Mouse (Mus musculus) midbrain, embryonic 11.5 days (tissue): ENCODE data around the gene Ebf1. TPM values are rescaled to one million over a fixed set of nuclear protein-coding genes. Genes with fewer than 3 reads are reported as not detected.

ENCODE experiments used
- ATAC-seq: fragments of 200-750 bp; cut with Nextera tagmentation; 2 replicates; pipeline ENCODE4 v1.8.0; 2017; ENCODE audit warnings: moderate TSS enrichment, moderate library complexity; ENCODE audit not compliant: low FRiP score
- DNase-seq: peaks from one replicate; pipeline ENCODE4 v3.0.0; 2015; ENCODE audit warnings: low spot score; ENCODE audit errors: missing footprints
- H3K27ac ChIP-seq: fragments of 300-500 bp; sonication (generic); 2 replicates; pipeline ENCODE4 v1.5.1; 2014; ENCODE audit warnings: low read depth, low read length
- H3K27me3 ChIP-seq: fragments of 300-500 bp; sonication (generic); 2 replicates; pipeline ENCODE4 v1.6.1; 2014; ENCODE audit warnings: mild to moderate bottlenecking, low read length, moderate library complexity, mixed read lengths; ENCODE audit not compliant: control insufficient read depth, insufficient read depth
- H3K36me3 ChIP-seq: fragments of 300-500 bp; sonication (generic); 2 replicates; pipeline ENCODE4 v1.6.1; 2014; ENCODE audit warnings: mild to moderate bottlenecking, low read length, moderate library complexity, mixed read lengths; ENCODE audit not compliant: control insufficient read depth, insufficient read depth
- H3K4me1 ChIP-seq: fragments of 300-500 bp; sonication (generic); 2 replicates; pipeline ENCODE4 v1.6.1; 2014; ENCODE audit warnings: low read length; ENCODE audit not compliant: control insufficient read depth, insufficient read depth
- H3K4me2 ChIP-seq: fragments of 300-500 bp; sonication (generic); 2 replicates; pipeline ENCODE4 v1.6.1; 2014; ENCODE audit warnings: mild to moderate bottlenecking, moderate library complexity
- H3K4me3 ChIP-seq: fragments of 300-500 bp; sonication (generic); 2 replicates; pipeline ENCODE4 v1.5.1; 2014; ENCODE audit warnings: low read depth, low read length
- H3K9ac ChIP-seq: fragments of 300-500 bp; sonication (generic); 2 replicates; pipeline ENCODE4 v1.6.1; 2014; ENCODE audit warnings: low read length
- H3K9me3 ChIP-seq: fragments of 300-500 bp; sonication (generic); 2 replicates; pipeline ENCODE4 v1.6.1; 2016; ENCODE audit warnings: low read length; ENCODE audit not compliant: control insufficient read depth
- WGBS: fragments of 180-500 bp; shearing (Covaris S2); extraction: QIAGEN DNeasy Blood & Tissue Kit; methylation state at CpG from one replicate; pipeline ENCODE4 v1.1.7; 2014; 5-methylcytosine and 5-hydroxymethylcytosine counted together
- polyA plus RNA-seq: library from polyadenylated mRNA; unstranded; fragments of >200 nt; fragmentation: Nextera tagmentation; extraction: Ambion mirVana; gene quantifications from 2 replicates; pipeline ENCODE4 v1.2.1, GENCODE M21; 2014

Ebf1 gene
- polyA plus RNA-seq, 1 experiment from 2014 or later = 73.8 TPM

DNA sequence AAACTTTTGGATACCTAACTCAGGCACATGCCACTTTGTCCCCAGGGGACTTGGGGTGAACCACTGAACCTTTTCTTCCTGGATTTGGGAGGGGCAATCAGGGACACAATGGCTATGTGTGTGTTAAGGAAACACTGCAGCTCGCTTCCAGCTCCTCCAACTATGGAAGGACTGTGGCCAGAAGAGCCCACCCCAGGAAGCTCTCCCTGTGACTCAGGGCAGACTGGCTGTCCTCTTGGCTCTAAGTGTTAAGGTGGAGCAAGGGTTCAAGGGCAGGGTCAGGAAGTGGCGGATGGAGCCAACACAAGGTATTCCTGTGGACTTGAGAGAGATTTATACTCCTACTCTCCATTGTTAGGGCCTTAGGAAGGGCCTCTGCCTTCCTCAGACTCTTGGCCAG lies 358.0 kb downstream of the Ebf1 start:
- Histone ChIP-seq H3K27me3 (no peaks in the 10 kb centered on the region), H3K4me1 (0 out of 2 replicates have a peak, but pooled peaks cover 6% of the 10 kb centered on the region), H3K9ac (no peak overlapping the region), H3K4me2 (no peak overlapping the region), H3K9me3 (no peaks in the 10 kb centered on the region), H3K4me3 (no peak overlapping the region), H3K36me3 (no peaks in the 10 kb centered on the region), H3K27ac (no peak overlapping the region)
- ATAC-seq = no peak
- no peak for DNase-seq
- 61% methylated on average over 2 of the region's 2 CpGs for WGBS

DNA sequence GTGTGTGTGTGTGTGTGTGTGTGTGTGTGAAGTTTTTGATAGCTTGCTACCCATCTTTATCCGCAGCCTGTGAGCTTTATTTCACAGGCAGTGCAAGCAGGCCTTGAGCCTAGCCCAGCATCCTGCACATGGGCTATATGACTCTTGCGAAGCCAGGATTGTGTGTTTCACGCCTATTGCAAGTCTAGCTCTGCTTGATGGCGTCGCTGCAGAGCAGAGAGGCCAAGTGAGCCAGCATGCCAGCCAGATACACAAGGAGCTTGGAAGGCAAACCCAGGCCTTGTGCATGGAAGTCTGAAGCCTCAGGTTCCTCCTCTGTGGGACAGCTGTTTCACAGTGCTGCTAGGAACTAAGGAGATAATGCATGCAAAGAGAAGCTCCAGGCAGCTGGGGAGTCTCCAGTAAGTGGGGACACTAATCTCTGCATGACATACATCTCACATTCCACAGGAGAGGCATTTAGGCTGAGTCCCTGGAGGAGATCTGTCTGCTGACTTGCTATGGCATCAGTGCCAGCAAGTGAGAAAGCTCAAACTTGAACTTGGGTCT lies 359.2 kb downstream of the Ebf1 start:
- Histone ChIP-seq H3K4me3 (no peak overlapping the region), H3K4me2 (no peak overlapping the region), H3K27ac (no peak overlapping the region), H3K27me3 (no peaks in the 10 kb centered on the region), H3K9me3 (no peaks in the 10 kb centered on the region), H3K9ac (no peak overlapping the region), H3K4me1 (0 out of 2 replicates have a peak, but pooled peaks cover 6% of the 10 kb centered on the region), H3K36me3 (no peaks in the 10 kb centered on the region)
- WGBS = 79% methylated on average over 5 of the region's 5 CpGs
- no peak for DNase-seq
- no peak for ATAC-seq

DNA sequence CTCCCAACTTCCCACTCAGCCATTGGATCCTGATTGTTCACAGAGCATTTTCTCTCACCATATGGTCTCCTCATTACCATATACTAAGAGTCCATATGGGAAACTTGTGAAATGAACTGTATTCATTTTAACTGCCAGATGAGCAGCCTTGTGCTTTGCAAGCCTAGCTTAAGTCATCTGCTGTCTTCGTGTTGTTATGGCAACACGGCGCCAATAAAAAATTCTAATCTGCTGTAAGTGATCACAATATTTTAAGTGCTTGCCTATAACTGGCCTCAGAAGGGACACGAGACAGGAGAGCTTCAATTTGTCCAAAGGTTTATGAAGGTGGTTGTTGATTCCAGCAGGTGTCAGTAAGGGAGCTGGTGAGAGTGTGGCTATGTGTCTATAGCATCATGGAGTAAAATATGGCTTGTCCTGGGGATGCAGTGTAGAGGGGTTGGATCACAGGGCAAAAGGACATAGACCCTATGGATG lies 360.8 kb downstream of the Ebf1 start:
- H3K9ac ChIP-seq = no peak overlapping the region
- peaks cover 9% of the 10 kb centered on the region; the same call in 1 of the 2 replicates for H3K4me1 ChIP-seq
- DNase-seq (peak; percentile 72), ATAC-seq (peak; percentile 61; the same call in 1 of the 2 replicates)
- H3K27me3 ChIP-seq = no peaks in the 10 kb centered on the region
- 80% methylated on average over 4 of the region's 4 CpGs for WGBS
- H3K4me3 ChIP-seq = no peak overlapping the region
- H3K9me3 ChIP-seq = no peaks in the 10 kb centered on the region
- H3K27ac ChIP-seq = no peak overlapping the region
- H3K36me3 ChIP-seq = no peaks in the 10 kb centered on the region
- H3K4me2 ChIP-seq = no peak overlapping the region

DNA sequence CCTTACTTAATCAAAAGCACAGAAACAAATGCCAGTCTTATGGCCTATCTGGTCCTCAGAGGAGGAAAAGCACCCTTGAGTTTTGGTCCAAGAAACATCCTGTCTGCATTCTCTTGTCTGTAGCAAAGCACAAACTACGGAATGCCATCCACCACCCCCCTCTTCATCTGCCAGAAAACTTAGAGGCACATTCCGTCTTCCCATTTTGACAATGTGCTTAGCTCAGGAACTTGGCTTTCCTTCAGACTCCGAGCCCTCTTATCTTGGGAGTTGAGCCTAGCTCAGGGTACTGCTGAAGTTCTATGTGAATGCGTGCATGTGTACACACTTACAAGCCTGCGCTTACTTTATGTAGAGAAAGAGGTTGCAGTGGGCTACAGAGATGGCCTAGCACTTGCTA lies 362.3 kb downstream of the Ebf1 start:
- no peak overlapping the region for H3K4me3 ChIP-seq

DNA sequence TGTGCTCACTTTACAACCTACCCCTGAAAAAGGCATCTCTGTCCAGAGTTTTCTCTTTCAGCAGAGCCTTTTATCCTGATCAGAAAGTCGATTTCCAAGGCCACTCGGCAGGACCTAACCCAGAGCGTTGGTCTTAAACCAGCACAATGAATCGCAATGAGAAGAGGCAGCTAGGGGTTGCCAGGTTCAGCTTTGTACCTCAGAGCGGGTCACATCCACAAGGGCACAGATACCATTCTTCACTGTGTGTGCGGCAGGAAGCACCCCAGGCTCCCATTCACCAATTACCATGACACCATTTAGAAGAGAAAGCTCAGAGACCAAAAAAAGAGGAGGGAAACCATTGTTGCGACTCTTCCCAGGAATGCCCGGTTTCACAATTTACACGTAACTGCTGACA lies 365.1 kb downstream of the Ebf1 start:
- Histone ChIP-seq H3K4me1 (peaks cover 9% of the 10 kb centered on the region; the same call in 1 of the 2 replicates), H3K4me3 (no peak overlapping the region), H3K27me3 (no peaks in the 10 kb centered on the region), H3K36me3 (no peaks in the 10 kb centered on the region), H3K9ac (no peak overlapping the region), H3K4me2 (no peak overlapping the region), H3K27ac (no peak overlapping the region), H3K9me3 (no peaks in the 10 kb centered on the region)
- DNase-seq (peak; percentile 81), ATAC-seq (no peak)
- WGBS = 43% methylated on average over 9 of the region's 9 CpGs

More for the DNA sequence above, 362.3 kb downstream of the Ebf1 start:
- Histone ChIP-seq H3K4me2 (no peak overlapping the region), H3K36me3 (no peaks in the 10 kb centered on the region), H3K9me3 (no peaks in the 10 kb centered on the region), H3K27ac (no peak overlapping the region), H3K9ac (no peak overlapping the region), H3K4me1 (peaks cover 11% of the 10 kb centered on the region; the same call in 1 of the 2 replicates), H3K27me3 (no peaks in the 10 kb centered on the region)
- DNase-seq = no peak
- WGBS = 87% methylated on average over 5 of the region's 5 CpGs
- ATAC-seq = no peak

DNA sequence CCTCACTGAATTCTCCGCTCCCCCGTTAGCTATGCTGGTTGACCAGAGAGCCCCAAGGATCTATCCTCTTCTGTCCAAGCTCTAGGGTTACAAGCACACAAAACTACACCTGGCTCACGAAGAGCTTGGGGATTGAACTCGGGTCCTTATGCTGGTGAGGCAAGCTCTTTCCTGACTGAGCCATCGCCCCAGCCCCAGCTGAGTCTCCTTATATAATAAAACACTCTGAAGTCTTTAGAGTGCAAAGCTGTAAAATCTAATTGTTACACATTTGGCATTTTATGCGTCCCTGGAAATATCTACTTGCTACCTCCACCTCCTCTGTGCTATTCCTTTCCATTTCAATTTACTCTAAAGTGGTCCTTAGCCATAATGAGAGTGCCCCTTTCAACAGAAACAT lies 366.8 kb downstream of the Ebf1 start:
- H3K27me3 ChIP-seq = no peaks in the 10 kb centered on the region
- H3K4me2 ChIP-seq = no peak overlapping the region
- no peak overlapping the region for H3K4me3 ChIP-seq
- peaks cover 6% of the 10 kb centered on the region; the same call in 1 of the 2 replicates for H3K4me1 ChIP-seq
- no peaks in the 10 kb centered on the region for H3K9me3 ChIP-seq
- ATAC-seq (no peak), DNase-seq (peak; percentile 71)
- no peaks in the 10 kb centered on the region for H3K36me3 ChIP-seq
- WGBS = 86% methylated on average over 6 of the region's 6 CpGs
- H3K9ac ChIP-seq = no peak overlapping the region
- H3K27ac ChIP-seq = no peak overlapping the region

DNA sequence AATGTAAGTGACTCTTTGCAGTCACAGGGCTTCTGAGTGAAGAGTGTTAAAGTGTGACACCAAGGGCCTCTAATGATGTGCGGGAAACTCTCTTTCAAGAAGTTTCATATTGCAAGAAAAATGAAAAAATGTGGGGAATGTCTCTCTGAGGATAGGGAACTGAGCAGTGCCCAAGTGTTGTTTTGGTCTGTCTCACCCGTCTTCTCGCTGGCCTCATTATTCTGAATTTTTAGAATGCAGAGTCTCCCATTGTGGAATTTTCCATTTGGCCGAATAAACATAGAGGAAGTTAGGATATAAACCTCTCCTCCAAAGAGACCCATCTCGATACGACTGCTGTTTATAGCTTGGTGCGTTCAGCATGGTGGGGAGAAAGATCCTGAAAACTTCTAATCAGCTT lies 367.3 kb downstream of the Ebf1 start:
- DNase-seq (peak; percentile 73), ATAC-seq (no peak)
- Histone ChIP-seq H3K9ac (no peak overlapping the region), H3K36me3 (no peaks in the 10 kb centered on the region), H3K9me3 (no peaks in the 10 kb centered on the region), H3K4me2 (no peak overlapping the region), H3K4me3 (no peak overlapping the region), H3K27ac (no peak overlapping the region), H3K27me3 (no peaks in the 10 kb centered on the region), H3K4me1 (peaks cover 6% of the 10 kb centered on the region; the same call in 1 of the 2 replicates)
- WGBS = 55% methylated on average over 7 of the region's 7 CpGs

DNA sequence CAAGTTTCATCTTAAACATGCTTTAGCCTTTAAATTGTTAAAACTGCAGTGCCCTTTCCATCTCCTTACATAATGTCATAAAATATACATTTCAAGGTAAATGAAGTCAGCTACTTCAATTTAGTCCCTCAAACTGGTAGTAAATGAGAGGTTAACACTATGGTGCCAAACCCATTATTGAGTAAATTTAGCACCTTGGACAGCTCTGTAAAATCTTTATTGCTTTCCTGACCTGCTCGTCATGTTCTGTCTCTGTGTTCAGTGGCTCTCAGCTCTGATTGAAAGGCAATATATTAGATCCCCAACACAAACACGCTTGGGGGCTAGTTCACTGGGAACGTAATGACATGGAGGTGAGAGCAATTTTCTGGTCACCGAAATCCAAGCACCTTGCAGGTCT lies 370.7 kb downstream of the Ebf1 start:
- 81% methylated on average over 4 of the region's 4 CpGs for WGBS
- no peaks in the 10 kb centered on the region for H3K9me3 ChIP-seq
- DNase-seq (no peak), ATAC-seq (no peak)
- no peaks in the 10 kb centered on the region for H3K27me3 ChIP-seq
- no peak overlapping the region for H3K27ac ChIP-seq
- H3K4me1 ChIP-seq = peaks cover 2% of the 10 kb centered on the region; the same call in 1 of the 2 replicates
- no peak overlapping the region for H3K4me2 ChIP-seq
- no peak overlapping the region for H3K4me3 ChIP-seq
- no peak overlapping the region for H3K9ac ChIP-seq
- H3K36me3 ChIP-seq = no peaks in the 10 kb centered on the region

DNA sequence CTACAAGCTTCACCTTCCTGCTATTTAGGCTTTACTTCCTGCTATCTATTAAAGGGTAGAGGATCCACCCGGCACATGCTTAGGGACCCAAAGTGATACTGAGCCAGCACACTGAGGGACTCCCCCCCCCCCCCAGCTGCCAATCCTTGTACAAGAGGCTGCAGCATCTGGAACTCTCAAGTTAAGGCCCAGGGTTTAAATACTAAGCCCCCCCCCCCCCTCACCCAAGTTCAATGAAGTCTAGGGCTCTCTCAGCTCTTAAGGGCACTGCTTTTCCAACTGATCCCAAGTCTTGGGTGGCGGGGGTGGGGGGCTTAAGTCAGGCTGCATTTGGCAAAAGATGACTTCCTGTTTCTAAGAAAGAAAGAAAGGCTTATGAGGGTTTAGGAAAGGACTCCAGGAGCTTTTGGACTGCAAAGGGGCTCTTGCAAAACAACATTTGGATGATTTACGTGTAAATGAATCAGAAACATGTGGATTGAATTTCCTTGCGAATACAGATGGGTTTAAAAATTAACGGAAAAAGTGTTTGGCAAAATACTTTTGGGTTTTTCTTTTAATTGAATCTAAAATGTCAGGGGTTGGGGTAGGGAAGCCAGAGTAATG lies 385.7 kb downstream of the Ebf1 start:
- H3K27me3 ChIP-seq = no peaks in the 10 kb centered on the region; the same call in 1 of the 2 replicates
- peaks cover 7% of the 10 kb centered on the region for H3K4me1 ChIP-seq
- H3K36me3 ChIP-seq = no peaks in the 10 kb centered on the region
- H3K9ac ChIP-seq = no peak overlapping the region
- DNase-seq (no peak), ATAC-seq (no peak)
- no peaks in the 10 kb centered on the region for H3K9me3 ChIP-seq
- no peak overlapping the region for H3K27ac ChIP-seq
- H3K4me3 ChIP-seq = no peak overlapping the region
- 67% methylated on average over 5 of the region's 5 CpGs for WGBS
- H3K4me2 ChIP-seq = no peak overlapping the region
